Mouse (Mus musculus): ENCODE measurements around the gene Ndufaf8. TPM values are rescaled to one million over a fixed set of nuclear protein-coding genes. Genes with fewer than 3 reads are reported as not detected.

The Ndufaf8 gene
- total and polyA plus RNA-seq, 3 experiments: 46.3 to 103 (median 50.2) TPM

DNA sequence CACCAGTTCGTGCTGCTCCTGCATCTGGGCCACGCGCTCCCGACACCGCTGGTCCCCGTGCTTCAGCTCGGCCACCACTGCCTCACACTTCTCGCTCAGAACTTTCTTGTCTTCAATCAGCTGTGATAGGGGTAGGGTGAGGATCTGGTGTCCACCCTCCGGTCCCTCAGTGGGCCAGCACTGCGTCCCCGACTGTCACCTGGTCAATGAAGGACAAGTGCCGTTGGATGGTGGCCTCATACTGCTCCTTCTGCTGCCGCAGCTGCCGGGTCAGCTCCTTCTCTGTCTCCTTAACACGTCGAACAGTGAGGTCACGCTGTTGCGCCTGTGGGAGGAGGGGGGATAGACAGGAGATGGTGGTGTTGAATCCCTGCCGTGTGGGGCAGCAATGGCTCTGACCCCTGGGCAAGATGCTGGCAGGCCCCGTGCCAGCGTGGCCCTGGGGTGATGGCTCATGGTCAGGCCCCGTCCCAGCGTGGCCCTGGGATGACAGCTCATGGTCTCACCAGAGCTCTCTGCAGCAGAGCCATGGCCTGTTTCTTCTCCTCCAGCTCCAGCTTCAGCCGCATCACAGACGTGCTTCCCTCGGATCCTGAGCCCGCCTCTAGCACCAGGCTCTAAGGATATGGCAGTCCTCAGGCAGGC is 28.3 kb upstream of the Ndufaf8 start:
- Histone ChIP-seq H3K27ac (ENCODE audit: insufficient read depth, low read depth) (no peak overlapping the region), H3K9ac (ENCODE audit: insufficient read depth, low read depth) (no peak overlapping the region), H3K9me3 (replicated peaks; ENCODE audit: low read length) (no peaks in the 10 kb centered on the region), H3K27me3 (replicated peaks) (no peaks in the 10 kb centered on the region), H3K4me3 (replicated peaks in 1 of 3; ENCODE audit: low read depth in 2 of 3, low read length in 2 of 3, poor library complexity in 1 of 3) (no peak overlapping the region), H3K36me3 (replicated peaks in 1 of 2; ENCODE audit: control insufficient read depth in 1 of 2, insufficient read depth in 1 of 2, low read length in 1 of 2) (peaks cover 27 to 84% of the 10 kb centered on the region in 2 experiments), H3K79me2 (replicated peaks; ENCODE audit: control insufficient read depth, extremely low read depth, insufficient read depth, poor library complexity, severe bottlenecking) (no peaks in the 10 kb centered on the region), H3K4me1 (ENCODE audit: control insufficient read depth in 1 of 2, insufficient read depth in 2 of 2) (peaks cover 0 to 32% of the 10 kb centered on the region in 2 experiments; a peak in 3 of 4 replicates), H3K4me2 (ENCODE audit: insufficient read depth, low read depth, poor library complexity, severe bottlenecking) (no peak overlapping the region)
- TF ChIP-seq GABPA (IDR thresholded peaks at IDR 0.05; ENCODE audit: insufficient replicate concordance, low read depth, low read length) (no peak), NELFE (IDR thresholded peaks at IDR 0.05; ENCODE audit: low read depth, low read length) (no peak), MAX (IDR thresholded peaks at IDR 0.05; ENCODE audit: low read length) (no peak), MAFK (IDR thresholded peaks at IDR 0.05; ENCODE audit: insufficient replicate concordance, low read length) (no peak), ZC3H11A (IDR thresholded peaks at IDR 0.05; ENCODE audit: low read depth, low read length) (no peak), MYC (IDR thresholded peaks at IDR 0.05; ENCODE audit: low read depth, low read length) (no peak), POLR2A (IDR thresholded peaks at IDR 0.05; ENCODE audit: low read depth, low read length) (no peak), MXI1 (IDR thresholded peaks at IDR 0.05; ENCODE audit: low read depth, low read length) (no peak), SIN3A (IDR thresholded peaks at IDR 0.05; ENCODE audit: low read length) (no peak), UBTF (IDR thresholded peaks at IDR 0.05; ENCODE audit: low read depth, low read length) (no peak), CHD2 (IDR thresholded peaks at IDR 0.05; ENCODE audit: low read length) (no peak), BHLHE40 (IDR thresholded peaks at IDR 0.05; ENCODE audit: low read depth, low read length) (no peak), JUN (IDR thresholded peaks at IDR 0.05; ENCODE audit: insufficient read depth, low read depth, low read length) (no peak), NRF1 (IDR thresholded peaks at IDR 0.05; ENCODE audit: low read depth, low read length) (no peak)
- DNase-seq (ENCODE audit: extremely low read depth): no peak
- dilution Hi-C loops (cut with MboI; ENCODE audit: extremely low pct_ligation_motif_present, extremely low pct_unique_long_range_greater_than_20kb, low sequenced_read_pairs) (no loop called here), in situ Hi-C loops (cut with MboI; ENCODE audit: low pct_ligation_motif_present, low pct_unique_long_range_greater_than_20kb, low sequenced_read_pairs) (no loop called here)

DNA sequence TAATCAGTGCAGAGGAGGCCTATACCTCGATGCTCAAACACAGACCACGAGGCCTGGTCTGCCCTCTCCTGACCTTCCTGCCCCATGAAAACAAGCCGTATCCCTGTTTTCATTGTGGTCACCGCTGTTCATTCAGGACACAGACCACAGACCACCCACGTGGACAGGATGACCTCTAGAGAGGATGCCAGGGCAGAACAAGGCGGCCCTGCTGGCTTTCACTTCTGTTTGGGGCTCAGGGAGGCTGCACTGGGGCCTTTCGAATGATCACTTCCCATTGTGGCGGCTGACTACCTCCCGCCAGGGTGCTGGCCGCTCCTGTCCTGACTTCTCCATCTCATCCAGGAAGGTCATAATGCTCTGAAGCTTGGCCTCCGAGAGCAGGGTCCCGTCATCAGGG is 27.7 kb upstream of the Ndufaf8 start:
- H3K9ac ChIP-seq (ENCODE audit: insufficient read depth, low read depth): no peak overlapping the region
- no peaks in the 10 kb centered on the region for H3K79me2 ChIP-seq (replicated peaks; ENCODE audit: control insufficient read depth, extremely low read depth, insufficient read depth, poor library complexity, severe bottlenecking)
- in situ Hi-C loops (cut with MboI; ENCODE audit: low pct_ligation_motif_present, low pct_unique_long_range_greater_than_20kb, low sequenced_read_pairs): no loop called here
- no peak for TF ChIP-seq ELF1 (IDR thresholded peaks at IDR 0.05; ENCODE audit: low read depth, low read length)
- no peak for TF ChIP-seq CHD1 (IDR thresholded peaks at IDR 0.05; ENCODE audit: low read depth, low read length)
- TF ChIP-seq TCF12 (IDR thresholded peaks at IDR 0.05; ENCODE audit: low read depth, low read length): no peak
- no peak for TF ChIP-seq NRF1 (IDR thresholded peaks at IDR 0.05; ENCODE audit: low read depth, low read length)
- no peak for TF ChIP-seq BHLHE40 (IDR thresholded peaks at IDR 0.05; ENCODE audit: low read depth, low read length)
- no peak for TF ChIP-seq E2F4 (IDR thresholded peaks at IDR 0.05; ENCODE audit: insufficient replicate concordance, low read depth, low read length)
- no peak for TF ChIP-seq POLR2A (IDR thresholded peaks at IDR 0.05; ENCODE audit: low read depth, low read length)
- TF ChIP-seq MEF2A (IDR thresholded peaks at IDR 0.05; ENCODE audit: borderline replicate concordance, low read depth, low read length): no peak
- TF ChIP-seq MAX (IDR thresholded peaks at IDR 0.05; ENCODE audit: low read length): no peak
- no peak for TF ChIP-seq ETS1 (conservative IDR thresholded peaks at IDR 0.05; ENCODE audit: low read depth, low read length)
- no peak for TF ChIP-seq MAZ (IDR thresholded peaks at IDR 0.05; ENCODE audit: low read depth, low read length)
- no peak for TF ChIP-seq USF2 (conservative IDR thresholded peaks at IDR 0.05; ENCODE audit: low read depth, low read length)
- TF ChIP-seq NELFE (IDR thresholded peaks at IDR 0.05; ENCODE audit: low read depth, low read length): no peak
- TF ChIP-seq ZNF384 (IDR thresholded peaks at IDR 0.05; ENCODE audit: low read depth, low read length): no peak
- TF ChIP-seq PAX5 (IDR thresholded peaks at IDR 0.05; ENCODE audit: low read length): no peak
- TF ChIP-seq POLR2AphosphoS2 (IDR thresholded peaks at IDR 0.05; ENCODE audit: low read depth, low read length): no peak
- no peak for TF ChIP-seq UBTF (IDR thresholded peaks at IDR 0.05; ENCODE audit: low read depth, low read length)
- dilution Hi-C loops (cut with MboI; ENCODE audit: extremely low pct_ligation_motif_present, extremely low pct_unique_long_range_greater_than_20kb, low sequenced_read_pairs): no loop called here
- H3K27me3 ChIP-seq (replicated peaks): no peaks in the 10 kb centered on the region
- DNase-seq (ENCODE audit: extremely low read depth): no peak
- no peak overlapping the region for H3K27ac ChIP-seq (ENCODE audit: insufficient read depth, low read depth)
- peaks cover 30 to 85% of the 10 kb centered on the region in 2 experiments for H3K36me3 ChIP-seq (replicated peaks in 1 of 2; ENCODE audit: control insufficient read depth in 1 of 2, insufficient read depth in 1 of 2, low read length in 1 of 2)
- H3K4me3 ChIP-seq (replicated peaks in 1 of 3; ENCODE audit: low read depth in 2 of 3, low read length in 2 of 3, poor library complexity in 1 of 3): no peak overlapping the region
- H3K4me1 ChIP-seq (ENCODE audit: control insufficient read depth in 1 of 2, insufficient read depth in 2 of 2): peaks cover 0 to 28% of the 10 kb centered on the region in 2 experiments; a peak in 2 of 4 replicates
- no peaks in the 10 kb centered on the region for H3K9me3 ChIP-seq (replicated peaks; ENCODE audit: low read length)
- no peak overlapping the region for H3K4me2 ChIP-seq (ENCODE audit: insufficient read depth, low read depth, poor library complexity, severe bottlenecking)
